Mouse (Mus musculus) hindbrain, embryonic 16.5 days (tissue): ENCODE data around the gene Rab11fip2. TPM values are rescaled to one million over a fixed set of nuclear protein-coding genes. Genes with fewer than 3 reads are reported as not detected.

Experiments used
- ATAC-seq: fragments of 200-750 bp; cut with Nextera tagmentation; 2 replicates; pipeline ENCODE4 v1.8.0; 2017; ENCODE audit warnings: moderate TSS enrichment, moderate library complexity
- H3K27ac ChIP-seq: fragments of 300-500 bp; sonication (generic); 2 replicates; pipeline ENCODE4 v1.5.1; 2014; ENCODE audit warnings: low read depth, mild to moderate bottlenecking, control low read depth, low read length, moderate library complexity
- H3K27me3 ChIP-seq: fragments of 300-500 bp; sonication (generic); replicated peaks from 2 replicates; pipeline ENCODE4 v1.6.1; 2014; ENCODE audit warnings: low read length; ENCODE audit not compliant: control insufficient read depth, insufficient read depth
- H3K36me3 ChIP-seq: fragments of 300-500 bp; sonication (generic); 2 replicates; pipeline ENCODE4 v1.6.1; 2014; ENCODE audit warnings: mild to moderate bottlenecking, low read length, moderate library complexity, mixed read lengths; ENCODE audit not compliant: control insufficient read depth, insufficient read depth
- H3K4me1 ChIP-seq: fragments of 300-500 bp; sonication (generic); 2 replicates; pipeline ENCODE4 v1.6.1; 2014; ENCODE audit warnings: low read depth, low read length; ENCODE audit not compliant: control insufficient read depth, insufficient read depth
- H3K4me2 ChIP-seq: fragments of 300-500 bp; sonication (generic); 2 replicates; pipeline ENCODE4 v1.6.1; 2014; ENCODE audit warnings: mild to moderate bottlenecking, low read length, control low read depth, moderate library complexity
- H3K4me3 ChIP-seq: fragments of 300-500 bp; sonication (generic); 2 replicates; pipeline ENCODE4 v1.5.1; 2014; ENCODE audit warnings: mild to moderate bottlenecking, low read length, control low read depth, moderate library complexity
- H3K9ac ChIP-seq: fragments of 300-500 bp; sonication (generic); 2 replicates; pipeline ENCODE4 v1.6.1; 2014; ENCODE audit warnings: low read depth, mild to moderate bottlenecking, control low read depth, low read length, moderate library complexity
- H3K9me3 ChIP-seq: fragments of 300-500 bp; sonication (generic); 2 replicates; pipeline ENCODE4 v1.6.1; 2014; ENCODE audit warnings: mild to moderate bottlenecking, low read length, moderate library complexity; ENCODE audit not compliant: control insufficient read depth
- WGBS: fragments of 180-500 bp; shearing (Covaris S2); extraction: QIAGEN DNeasy Blood & Tissue Kit; methylation state at CpG from one replicate; pipeline ENCODE4 v1.1.7; 2014; 5-methylcytosine and 5-hydroxymethylcytosine counted together
- polyA plus RNA-seq: library from polyadenylated mRNA; unstranded; fragments of >200 nt; fragmentation: Nextera tagmentation; extraction: Ambion mirVana; gene quantifications from 2 replicates; pipeline ENCODE4 v1.2.1, GENCODE M21; 2015

Rab11fip2 gene
- polyA plus RNA-seq, 1 experiment from 2014 or later: 9.9 TPM

DNA sequence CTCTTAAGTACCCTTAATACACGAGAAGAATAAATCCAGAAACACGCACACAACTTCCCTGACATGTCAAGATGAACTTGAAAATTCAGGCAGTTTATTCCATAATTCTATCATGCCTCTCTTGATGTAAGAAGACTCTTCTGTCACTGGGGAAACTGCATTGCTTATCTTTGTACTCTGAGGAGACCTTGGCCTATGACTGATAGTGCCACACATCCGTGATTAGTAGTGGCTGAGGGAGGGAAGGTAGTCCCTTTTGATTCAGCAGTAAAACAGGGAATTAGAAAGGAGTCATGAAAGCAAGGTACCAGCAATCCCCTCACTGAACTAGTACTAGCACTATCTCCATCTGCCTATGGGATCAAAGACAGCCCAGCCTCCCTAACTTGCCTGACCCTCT, 22.6 kb downstream of the Rab11fip2 start:
- no peaks in the 10 kb centered on the region for H3K36me3 ChIP-seq
- no peak overlapping the region for H3K4me2 ChIP-seq
- no peak overlapping the region for H3K9ac ChIP-seq
- 85% methylated on average over 3 of the region's 3 CpGs for WGBS
- no peaks in the 10 kb centered on the region for H3K4me1 ChIP-seq
- H3K27me3 ChIP-seq: no peaks in the 10 kb centered on the region
- no peak overlapping the region for H3K4me3 ChIP-seq
- ATAC-seq: no peak
- H3K9me3 ChIP-seq: no peaks in the 10 kb centered on the region
- H3K27ac ChIP-seq: no peak overlapping the region

DNA sequence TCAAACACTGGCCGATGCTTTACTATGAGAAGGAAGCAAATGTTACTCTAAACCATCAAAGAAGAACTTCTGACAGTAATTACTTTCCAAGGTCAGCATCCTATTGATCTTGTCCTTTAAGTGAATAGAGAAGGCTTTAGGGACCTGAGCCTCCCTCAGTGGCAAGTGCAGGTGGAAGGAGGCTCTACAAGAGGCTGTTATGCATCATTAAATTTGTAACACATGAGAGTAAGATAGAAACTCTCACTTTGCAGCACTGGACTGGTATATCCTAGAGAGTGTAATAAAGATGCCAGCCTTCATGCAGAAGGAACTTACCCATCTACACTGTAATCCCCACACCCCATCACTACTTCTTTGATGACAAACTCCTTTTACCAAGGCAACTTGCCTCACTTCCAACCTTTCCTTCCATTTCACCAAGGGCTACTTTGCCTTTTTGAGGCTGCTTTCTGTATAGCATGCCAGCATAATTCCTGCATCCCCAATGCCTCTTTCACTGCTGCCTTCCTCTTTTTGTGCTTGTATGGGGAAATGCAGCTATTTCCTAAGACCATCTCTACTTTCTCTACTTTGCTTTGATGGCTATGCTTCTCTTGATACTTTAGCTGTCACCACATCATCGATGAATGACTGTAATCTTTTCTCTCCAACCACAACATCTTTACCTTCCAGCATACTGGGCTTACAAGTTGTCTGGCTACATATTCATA, 25.4 kb downstream of the Rab11fip2 start:
- no peak overlapping the region for H3K4me3 ChIP-seq
- no peaks in the 10 kb centered on the region for H3K36me3 ChIP-seq
- H3K27me3 ChIP-seq: no peaks in the 10 kb centered on the region
- ATAC-seq: no peak
- no peak overlapping the region for H3K27ac ChIP-seq
- WGBS: 88% methylated on average over 2 of the region's 2 CpGs
- no peaks in the 10 kb centered on the region for H3K4me1 ChIP-seq
- no peak overlapping the region for H3K9ac ChIP-seq
- H3K9me3 ChIP-seq: no peaks in the 10 kb centered on the region
- no peak overlapping the region for H3K4me2 ChIP-seq

DNA sequence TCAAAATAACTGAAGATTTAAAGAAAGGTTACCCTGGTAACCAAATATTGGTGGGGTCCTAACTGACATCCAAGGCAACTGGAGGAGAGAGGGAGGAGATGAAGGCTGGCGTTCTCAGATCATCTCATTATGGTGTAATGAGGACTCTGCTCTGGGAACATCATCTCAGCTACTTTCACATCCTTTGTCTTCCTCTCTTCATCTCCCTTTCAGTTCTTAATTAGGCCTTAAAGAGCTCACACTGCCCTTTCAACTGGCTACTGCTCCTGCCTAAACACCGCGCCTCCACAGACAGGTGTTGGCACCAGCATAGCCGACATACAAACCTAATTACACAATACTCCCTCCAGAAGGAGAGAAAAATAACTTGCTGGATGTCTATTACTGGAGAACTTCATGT, 31.9 kb downstream of the Rab11fip2 start:
- H3K27ac ChIP-seq: no peak overlapping the region
- no peaks in the 10 kb centered on the region for H3K4me1 ChIP-seq
- 54% methylated on average over 4 of the region's 4 CpGs for WGBS
- H3K4me3 ChIP-seq: no peak overlapping the region
- no peak overlapping the region for H3K4me2 ChIP-seq
- H3K9ac ChIP-seq: no peak overlapping the region
- no peaks in the 10 kb centered on the region for H3K27me3 ChIP-seq
- H3K9me3 ChIP-seq: no peaks in the 10 kb centered on the region
- no peak for ATAC-seq
- H3K36me3 ChIP-seq: no peaks in the 10 kb centered on the region; the same call in 1 of the 2 replicates

DNA sequence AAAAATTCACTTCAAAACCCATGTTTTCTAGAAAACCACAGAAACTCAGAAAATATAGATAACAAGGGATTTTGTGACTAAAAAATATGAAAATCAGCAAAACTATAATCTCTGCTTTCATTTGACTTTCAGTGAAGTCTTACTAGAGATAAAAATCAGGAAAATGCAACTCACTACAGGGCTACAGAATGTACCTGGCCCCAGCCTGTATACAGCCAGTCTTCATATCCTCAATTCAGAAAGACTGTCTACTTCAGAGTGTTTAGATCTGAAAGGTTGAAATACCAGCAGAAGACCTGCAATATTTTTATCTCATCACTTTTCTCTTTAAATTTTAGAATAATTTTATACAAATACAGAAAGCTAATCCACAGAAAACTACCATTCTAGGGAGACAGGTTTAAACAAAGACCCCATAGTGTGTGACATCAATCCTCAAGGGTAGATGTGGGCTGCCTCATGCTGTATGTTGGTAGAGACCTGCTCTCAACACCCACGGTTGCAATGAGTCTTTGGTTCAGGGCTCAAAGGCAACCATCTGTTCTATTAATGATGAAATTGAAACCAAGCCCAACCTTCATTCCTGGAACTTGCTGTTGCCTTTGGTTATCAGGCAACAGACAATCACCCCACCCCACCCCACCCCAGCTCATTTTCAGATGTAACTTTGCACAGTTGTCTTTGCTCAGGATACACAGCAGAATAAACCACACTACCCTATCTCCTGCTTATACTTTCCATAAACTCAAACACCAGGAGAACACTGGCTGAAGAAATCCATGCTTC, 38.0 kb downstream of the Rab11fip2 start:
- no peak for ATAC-seq
- Histone ChIP-seq H3K9ac (no peak overlapping the region), H3K27ac (no peak overlapping the region), H3K36me3 (peaks cover 3% of the 10 kb centered on the region; the same call in 1 of the 2 replicates), H3K4me1 (no peaks in the 10 kb centered on the region), H3K9me3 (no peaks in the 10 kb centered on the region), H3K4me2 (no peak overlapping the region), H3K27me3 (no peaks in the 10 kb centered on the region), H3K4me3 (no peak overlapping the region)
- 60% methylated on average over 1 of the region's 1 CpGs for WGBS

DNA sequence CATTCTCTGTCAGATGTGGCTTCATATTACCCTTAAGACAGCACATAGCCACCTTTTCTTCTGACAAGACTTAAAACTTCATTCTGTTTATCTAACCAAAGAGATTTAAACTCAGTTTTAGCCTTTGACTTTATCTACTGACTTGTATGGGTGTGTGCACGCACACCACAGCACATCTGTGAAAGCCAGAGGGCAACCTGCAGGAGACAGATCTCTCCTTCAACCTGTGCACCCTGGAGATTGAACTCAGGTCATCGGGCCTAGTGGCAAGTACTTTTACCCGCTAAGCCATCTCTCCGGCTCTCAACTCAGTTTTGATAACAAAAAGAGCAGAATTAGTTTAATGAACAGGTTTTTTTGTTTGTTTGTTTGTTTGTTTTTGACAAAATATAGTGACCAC, 43.5 kb downstream of the Rab11fip2 start:
- H3K9ac ChIP-seq: no peak overlapping the region
- H3K27me3 ChIP-seq: no peaks in the 10 kb centered on the region
- WGBS: 93% methylated on average over 4 of the region's 4 CpGs
- ATAC-seq: no peak
- H3K4me2 ChIP-seq: no peak overlapping the region
- H3K36me3 ChIP-seq: 0 out of 2 replicates have a peak, but pooled peaks cover 3% of the 10 kb centered on the region
- no peak overlapping the region for H3K27ac ChIP-seq
- no peaks in the 10 kb centered on the region for H3K9me3 ChIP-seq
- no peak overlapping the region for H3K4me3 ChIP-seq
- H3K4me1 ChIP-seq: no peaks in the 10 kb centered on the region

DNA sequence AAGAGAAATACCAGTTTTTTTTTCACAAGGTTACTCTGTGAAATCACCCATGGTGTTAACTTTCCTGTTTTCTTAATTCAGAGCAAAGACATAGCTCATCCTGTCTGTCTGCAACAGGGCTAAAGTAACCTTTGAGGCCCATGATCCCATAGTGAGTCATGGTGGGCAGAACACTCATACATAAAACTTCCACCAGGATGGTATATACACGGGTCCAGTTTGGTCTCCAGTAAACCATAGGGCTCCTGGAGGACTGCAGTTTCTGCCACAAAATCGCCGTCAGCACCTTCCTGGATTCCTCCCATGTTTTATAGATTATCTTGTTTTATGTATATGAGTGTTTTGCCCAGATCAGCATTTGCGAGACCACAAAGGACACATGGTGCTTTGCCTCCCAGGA, 45.2 kb downstream of the Rab11fip2 start:
- Histone ChIP-seq H3K9ac (no peak overlapping the region), H3K36me3 (0 out of 2 replicates have a peak, but pooled peaks cover 3% of the 10 kb centered on the region), H3K27ac (no peak overlapping the region), H3K4me2 (no peak overlapping the region), H3K27me3 (no peaks in the 10 kb centered on the region), H3K4me1 (no peaks in the 10 kb centered on the region), H3K9me3 (no peaks in the 10 kb centered on the region), H3K4me3 (no peak overlapping the region)
- ATAC-seq: no peak
- 91% methylated on average over 4 of the region's 4 CpGs for WGBS

DNA sequence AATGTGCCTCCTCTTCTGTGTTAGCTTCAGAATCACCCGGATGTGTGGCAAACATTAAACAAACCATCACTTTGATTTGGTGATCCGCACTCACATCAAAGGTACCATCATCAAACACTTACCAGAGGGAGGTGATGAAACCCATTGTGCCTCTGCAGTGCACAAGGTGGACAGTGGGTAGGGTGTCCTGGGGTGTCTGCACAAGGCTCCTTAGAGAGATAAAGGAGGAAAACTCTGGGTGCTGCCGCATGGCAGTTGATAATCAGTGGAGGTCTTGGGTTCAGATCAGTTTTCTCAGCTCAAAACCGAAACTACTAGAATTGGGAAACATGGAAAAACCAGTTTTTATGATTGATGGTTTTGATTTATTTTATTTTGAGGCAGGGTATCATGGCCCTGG, 54.1 kb downstream of the Rab11fip2 start:
- H3K9ac ChIP-seq: no peak overlapping the region
- ATAC-seq: no peak
- no peaks in the 10 kb centered on the region for H3K9me3 ChIP-seq
- no peaks in the 10 kb centered on the region for H3K36me3 ChIP-seq
- H3K4me2 ChIP-seq: no peak overlapping the region
- no peak overlapping the region for H3K27ac ChIP-seq
- H3K4me1 ChIP-seq: no peaks in the 10 kb centered on the region
- 76% methylated on average over 4 of the region's 4 CpGs for WGBS
- H3K27me3 ChIP-seq: no peaks in the 10 kb centered on the region
- no peak overlapping the region for H3K4me3 ChIP-seq

DNA sequence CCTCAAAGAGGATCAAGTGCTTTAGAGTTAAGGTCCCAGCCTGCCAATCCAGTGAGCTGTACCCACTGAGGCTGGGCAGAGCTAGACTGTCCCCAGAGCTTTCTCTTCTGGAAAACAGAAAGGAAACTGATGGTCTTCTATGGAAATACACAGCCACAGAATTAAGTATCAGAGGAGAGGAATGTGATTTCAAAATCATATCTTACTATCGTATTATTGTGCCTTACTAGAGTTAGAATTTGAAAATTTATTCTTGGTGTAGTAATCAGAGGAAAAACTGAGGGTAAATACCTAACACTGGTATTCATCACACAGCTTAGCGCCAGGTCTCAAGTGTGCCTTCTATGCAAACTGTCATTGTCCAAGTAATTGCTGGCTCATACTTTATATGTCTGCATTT, 54.6 kb downstream of the Rab11fip2 start:
- Histone ChIP-seq H3K4me2 (no peak overlapping the region), H3K9ac (no peak overlapping the region), H3K4me1 (no peaks in the 10 kb centered on the region), H3K27ac (no peak overlapping the region), H3K4me3 (no peak overlapping the region), H3K9me3 (no peaks in the 10 kb centered on the region), H3K36me3 (no peaks in the 10 kb centered on the region), H3K27me3 (no peaks in the 10 kb centered on the region)
- no peak for ATAC-seq
- WGBS: 91% methylated on average over 2 of the region's 2 CpGs

DNA sequence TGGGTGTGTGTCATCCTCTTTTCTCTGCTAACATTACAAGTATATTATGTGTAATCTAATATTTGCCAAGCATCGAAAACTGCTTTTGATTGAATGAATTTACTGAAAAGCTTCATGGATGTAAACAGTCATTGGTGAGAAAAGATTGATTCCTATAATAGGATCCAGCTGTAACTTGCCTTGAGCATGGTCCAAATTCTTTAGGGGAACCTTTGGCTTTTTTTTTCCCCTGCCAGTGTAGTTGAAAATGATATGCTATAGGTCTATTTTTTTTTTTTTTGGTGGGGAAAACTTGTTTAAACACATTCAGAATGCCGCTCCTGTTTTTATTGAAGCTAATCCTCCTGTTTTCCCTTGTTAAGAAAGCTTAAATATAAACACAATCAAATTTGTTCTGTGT, 55.6 kb downstream of the Rab11fip2 start:
- H3K27ac ChIP-seq: no peak overlapping the region
- 73% methylated on average over 2 of the region's 2 CpGs for WGBS

More for the DNA sequence above, 55.6 kb downstream of the Rab11fip2 start:
- H3K4me1 ChIP-seq: no peaks in the 10 kb centered on the region
- H3K9ac ChIP-seq: no peak overlapping the region
- no peak for ATAC-seq
- H3K9me3 ChIP-seq: no peaks in the 10 kb centered on the region
- H3K36me3 ChIP-seq: no peaks in the 10 kb centered on the region
- no peak overlapping the region for H3K4me2 ChIP-seq
- H3K4me3 ChIP-seq: no peak overlapping the region
- H3K27me3 ChIP-seq: no peaks in the 10 kb centered on the region
